Comparison of ENCODE assay signal across 8 mouse cellular contexts in genomic region chr1:152089526-152089925, GRCm38 (mm10). TPM values are rescaled to one million over a fixed set of nuclear protein-coding genes. Genes with fewer than 3 reads are reported as not detected.
DNase-seq lines count a peak whose midpoint lies in the region; ATAC-seq and TF ChIP-seq lines count a peak whose summit lies in the region.

No protein-coding gene starts in this region.

- peak; percentile 37 for ATAC-seq in Patski
- no peak for ATAC-seq in embryonic facial prominence, embryonic 12.5 days (ENCODE audit: insufficient number of reproducible peaks, insufficient read depth, low FRiP score, low TSS enrichment)
- peak; percentile 12 for ATAC-seq in heart, embryonic 16.5 days (replicated peaks; ENCODE audit: extremely low read depth, insufficient read depth, low FRiP score)

- DNase-seq in 416B (ENCODE audit: low read depth) (peak; percentile 63), Patski (ENCODE audit: low read depth, low spot score) (no peak)
- peak; percentile 23 to 43 for DNase-seq in layer of hippocampus, adult 2 months (ENCODE audit: low spot score in 2 of 2)
- DNase-seq in lung, adult 2 months, result peak; percentile 37
- DNase-seq in thymus, postnatal 25 days, result peak; percentile 58

- H3K9ac ChIP-seq in embryonic facial prominence, embryonic 12.5 days, result peak overlapping the region; percentile 86
- H3K9ac ChIP-seq in heart, embryonic 16.5 days (ENCODE audit: low read length), result peak overlapping the region; percentile 83

- 1% methylated on average over 19 of the region's 25 CpGs for WGBS in embryonic facial prominence, embryonic 12.5 days
- WGBS in heart, embryonic 16.5 days, result 0% methylated on average over 25 of the region's 25 CpGs
- under 1% methylated on average over 25 of the region's 25 CpGs for WGBS in lung, adult 2 months
- 0% methylated on average over 25 of the region's 25 CpGs for WGBS in olfactory bulb, adult 2 months

- peak overlapping the region; percentile 90 for H3K4me3 ChIP-seq in embryonic facial prominence, embryonic 12.5 days
- peak overlapping the region; percentile 81 for H3K4me3 ChIP-seq in heart, embryonic 16.5 days (ENCODE audit: low read length)
- peak overlapping the region; percentile 80 for H3K4me3 ChIP-seq in layer of hippocampus, adult 2 months
- peak overlapping the region; percentile 94 for H3K4me3 ChIP-seq in lung, adult 2 months (replicated peaks; ENCODE audit: extremely low read depth, low read depth, low read length)
- H3K4me3 ChIP-seq in olfactory bulb, adult 2 months (ENCODE audit: insufficient read depth, low read depth, low read length), result peak overlapping the region; percentile 78

- peak overlapping the region; percentile 88 for H3K27ac ChIP-seq in embryonic facial prominence, embryonic 12.5 days
- peak overlapping the region; percentile 91 for H3K27ac ChIP-seq in heart, embryonic 16.5 days (ENCODE audit: low read length)
- H3K27ac ChIP-seq in layer of hippocampus, adult 2 months, result peak overlapping the region; percentile 98
- H3K27ac ChIP-seq in olfactory bulb, adult 2 months (ENCODE audit: insufficient read depth, low read depth, low read length), result peak overlapping the region; percentile 53

- TF ChIP-seq POLR2A in lung, adult 2 months (IDR thresholded peaks at IDR 0.05; ENCODE audit: borderline replicate concordance, extremely low read depth, low read depth, low read length), result no peak
- no peak for TF ChIP-seq POLR2A in olfactory bulb, adult 2 months (IDR thresholded peaks at IDR 0.05; ENCODE audit: insufficient read depth, low read depth, low read length)

- H3K4me2 ChIP-seq in embryonic facial prominence, embryonic 12.5 days (replicated peaks), result peak overlapping the region; percentile 85
- peak overlapping the region; percentile 95 for H3K4me2 ChIP-seq in heart, embryonic 16.5 days (ENCODE audit: low read depth, low read length)

- H3K9me3 ChIP-seq in embryonic facial prominence, embryonic 12.5 days, result no peaks in the 10 kb centered on the region
- H3K9me3 ChIP-seq in heart, embryonic 16.5 days (replicated peaks; ENCODE audit: control insufficient read depth, low read length), result no peaks in the 10 kb centered on the region

- no peaks in the 10 kb centered on the region for H3K36me3 ChIP-seq in embryonic facial prominence, embryonic 12.5 days
- H3K36me3 ChIP-seq in heart, embryonic 16.5 days (ENCODE audit: control insufficient read depth, insufficient read depth), result no peaks in the 10 kb centered on the region

- H3K27me3 ChIP-seq in Patski, result no peaks in the 10 kb centered on the region
- H3K27me3 ChIP-seq in embryonic facial prominence, embryonic 12.5 days, result no peaks in the 10 kb centered on the region
- no peaks in the 10 kb centered on the region for H3K27me3 ChIP-seq in heart, embryonic 16.5 days (ENCODE audit: control insufficient read depth, insufficient read depth, low read length)

- peaks cover 49% of the 10 kb centered on the region for H3K4me1 ChIP-seq in embryonic facial prominence, embryonic 12.5 days
- H3K4me1 ChIP-seq in heart, embryonic 16.5 days (ENCODE audit: control insufficient read depth, insufficient read depth, low read length), result peaks cover 33% of the 10 kb centered on the region
- H3K4me1 ChIP-seq in lung, adult 2 months (ENCODE audit: control insufficient read depth, insufficient read depth, low read length), result 0 out of 2 replicates have a peak, but pooled peaks cover 2% of the 10 kb centered on the region
- H3K4me1 ChIP-seq in olfactory bulb, adult 2 months (ENCODE audit: control insufficient read depth, insufficient read depth, low read length), result peaks cover 17% of the 10 kb centered on the region

- CTCF ChIA-PET in Patski (lab: Charles Lee), result no interaction called here

- POLR2A ChIA-PET in Patski (lab: Charles Lee), result interaction anchor here (0.7 kb wide), 1 partner anchor 61 kb away, joined by 3 read pairs; no protein-coding TSS in a partner anchor

- TF ChIP-seq CTCF in Patski (IDR thresholded peaks at IDR 0.05), result no peak
- TF ChIP-seq CTCF in layer of hippocampus, adult 2 months (conservative IDR thresholded peaks at IDR 0.05), result no peak
- no peak for TF ChIP-seq CTCF in lung, adult 2 months (IDR thresholded peaks at IDR 0.05; ENCODE audit: insufficient read depth, low read length)
- no peak for TF ChIP-seq CTCF in olfactory bulb, adult 2 months (IDR thresholded peaks at IDR 0.05; ENCODE audit: insufficient read depth, low read depth, low read length)

- in situ Hi-C loops in Patski (cut with MboI; ENCODE audit: low pct_unique_long_range_greater_than_20kb), result no loop called here

RNA-seq across cellular contexts. Expression of gene 1700025G04Rik, which starts 0.4 kb away (rescaled TPM):
- 56.7 TPM for polyA plus RNA-seq in Patski (2021)
- 34.7 and 37.6 TPM in 2 replicates for polyA plus RNA-seq in embryonic facial prominence, embryonic 12.5 days (2016; fragmentation: Nextera tagmentation; extraction: Ambion mirVana)
- 25.8 and 28.0 TPM in 2 replicates for polyA plus RNA-seq in heart, embryonic 16.5 days (2015; fragmentation: Nextera tagmentation; extraction: Ambion mirVana)
- 10 to 100 TPM; 74.2 to 76.0 TPM for total RNA-seq in layer of hippocampus, adult 2 months (2021)
- polyA plus RNA-seq in lung, adult 2 months (2012; rRNA removed), result 1.5 and 3.5 TPM in 2 replicates
- not detected in 2 replicates for polyA plus RNA-seq in olfactory bulb, adult 2 months (2012; ENCODE audit: insufficient read depth, insufficient read length, low replicate concordance, missing spikeins)
